Mouse (Mus musculus) lung, postnatal 0 days (tissue): ENCODE measurements around the gene Olfr1196. TPM values are rescaled to one million over a fixed set of nuclear protein-coding genes. Genes with fewer than 3 reads are reported as not detected.
"Not testable (repeated sequence)": the region's sequence is repeated elsewhere in the genome, so short reads cannot be mapped to it uniquely, and the experiment has no call there.

Source experiments
- ATAC-seq: fragments of 200-750 bp; cut with Nextera tagmentation; 2 replicates; pipeline ENCODE4 v1.8.0; 2017; ENCODE audit warnings: moderate library complexity
- DNase-seq: peaks from one replicate; pipeline ENCODE4 v3.0.0-alpha.2; 2016; ENCODE audit warnings: low spot score
- H3K27ac ChIP-seq: fragments of 300-500 bp; sonication (generic); 2 replicates; pipeline ENCODE4 v1.5.1; 2014; ENCODE audit warnings: antibody characterized with exemption, mild to moderate bottlenecking, low read length, mixed read lengths
- H3K27me3 ChIP-seq: fragments of 300-500 bp; sonication (generic); replicated peaks from 2 replicates; pipeline ENCODE4 v1.6.1; 2014; ENCODE audit warnings: low read length, mixed read lengths; ENCODE audit not compliant: insufficient read depth
- H3K36me3 ChIP-seq: fragments of 300-500 bp; sonication (generic); 2 replicates; pipeline ENCODE4 v1.6.1; 2014; ENCODE audit warnings: low read length, mixed read lengths; ENCODE audit not compliant: insufficient read depth
- H3K4me1 ChIP-seq: fragments of 300-500 bp; sonication (generic); 2 replicates; pipeline ENCODE4 v1.6.1; 2014; ENCODE audit warnings: antibody characterized with exemption, low read depth, low read length, mixed read lengths; ENCODE audit not compliant: insufficient read depth
- H3K4me2 ChIP-seq: fragments of 300-500 bp; sonication (generic); replicated peaks from 2 replicates; pipeline ENCODE4 v1.6.1; 2014; ENCODE audit warnings: low read depth, mild to moderate bottlenecking, low read length, moderate library complexity, mixed read lengths
- H3K4me3 ChIP-seq: fragments of 300-500 bp; sonication (generic); 2 replicates; pipeline ENCODE4 v1.5.1; 2014; ENCODE audit warnings: low read depth, low read length
- H3K9ac ChIP-seq: fragments of 300-500 bp; sonication (generic); replicated peaks from 2 replicates; pipeline ENCODE4 v1.6.1; 2014; ENCODE audit warnings: low read depth, mild to moderate bottlenecking
- H3K9me3 ChIP-seq: fragments of 300-500 bp; sonication (generic); 2 replicates; pipeline ENCODE4 v1.6.1; 2016; ENCODE audit warnings: low read length, mixed read lengths
- CTCF ChIP-seq: IDR thresholded peaks from 2 replicates; pipeline ENCODE4 v1.5.1; 2016; ENCODE audit warnings: antibody characterized with exemption, mild to moderate bottlenecking
- EP300 ChIP-seq: IDR thresholded peaks from 2 replicates; pipeline ENCODE4 v1.6.1; 2016; ENCODE audit warnings: antibody characterized with exemption, mild to moderate bottlenecking, control low read depth
- WGBS: fragments of 180-500 bp; shearing (Covaris S2); extraction: QIAGEN DNeasy Blood & Tissue Kit; methylation state at CpG from one replicate; pipeline ENCODE4 v1.1.7; 2014; 5-methylcytosine and 5-hydroxymethylcytosine counted together
- polyA plus RNA-seq: library from polyadenylated mRNA; unstranded; fragments of >200 nt; fragmentation: Nextera tagmentation; extraction: Ambion mirVana; gene quantifications from 2 replicates; pipeline ENCODE4 v1.2.1, GENCODE M21; 2015

Gene Olfr1196
- polyA plus RNA-seq, result not detected in 2 replicates

- no peak within 1 kb of the TSS for H3K4me3 ChIP-seq
- no peak within 1 kb of the TSS for H3K27ac ChIP-seq
- H3K4me2 ChIP-seq, result no peak within 1 kb of the TSS
- no peak within 1 kb of the TSS for H3K9ac ChIP-seq
- H3K27me3 ChIP-seq, result no peaks in the 10 kb centered on the region
- WGBS, result 71% methylated on average over 2 of the region's 2 CpGs
- H3K36me3 ChIP-seq, result no peaks in the 10 kb centered on the region
- DNase-seq, result no peak
- TF ChIP-seq CTCF (no peak), EP300 (no peak)
- no peaks in the 10 kb centered on the region for H3K9me3 ChIP-seq
- H3K4me1 ChIP-seq, result no peaks in the 10 kb centered on the region
- no peak for ATAC-seq
Measured at GRCm38 (mm10) chr2:88704497-88704896, at the start of gene Olfr1196. Gene Olfr1196, minus strand, starts transcription at chr2:88704597.

- TF ChIP-seq CTCF, result no peak
- no peak for TF ChIP-seq EP300
- H3K36me3 ChIP-seq, result no peaks in the 10 kb centered on the region
- H3K27me3 ChIP-seq, result no peaks in the 10 kb centered on the region
- no peaks in the 10 kb centered on the region for H3K4me1 ChIP-seq
- H3K9me3 ChIP-seq, result no peaks in the 10 kb centered on the region
- no peak within 1 kb of the TSS for H3K4me2 ChIP-seq
- no peak for DNase-seq
- no peak for ATAC-seq
- no peak within 1 kb of the TSS for H3K9ac ChIP-seq
- no peak within 1 kb of the TSS for H3K27ac ChIP-seq
- H3K4me3 ChIP-seq, result no peak within 1 kb of the TSS
- WGBS, result 84% methylated on average over 2 of the region's 2 CpGs
Measured at GRCm38 (mm10) chr2:88751270-88751669, 46.9 kb upstream of the Olfr1196 start, which contains the start of gene Olfr1198. Gene Olfr1198, minus strand, starts transcription at chr2:88751370.

- no peak overlapping the region for H3K27ac ChIP-seq
- H3K4me1 ChIP-seq, result no peaks in the 10 kb centered on the region
- DNase-seq (no peak), ATAC-seq (no peak)
- 67% methylated on average over 3 of the region's 3 CpGs for WGBS
- no peak overlapping the region for H3K9ac ChIP-seq
- H3K4me2 ChIP-seq, result no peak overlapping the region
- no peak for TF ChIP-seq CTCF
- TF ChIP-seq EP300, result no peak
- no peaks in the 10 kb centered on the region for H3K36me3 ChIP-seq
- no peaks in the 10 kb centered on the region for H3K9me3 ChIP-seq
- no peaks in the 10 kb centered on the region for H3K27me3 ChIP-seq
- H3K4me3 ChIP-seq, result no peak overlapping the region
Measured at GRCm38 (mm10) chr2:88743379-88743778, 39.0 kb upstream of the Olfr1196 start.

- Histone ChIP-seq H3K9ac (no peak within 1 kb of the TSS), H3K4me1 (no peaks in the 10 kb centered on the region), H3K27ac (no peak within 1 kb of the TSS), H3K36me3 (no peaks in the 10 kb centered on the region), H3K27me3 (no peaks in the 10 kb centered on the region), H3K4me2 (no peak within 1 kb of the TSS), H3K4me3 (no peak within 1 kb of the TSS), H3K9me3 (no peaks in the 10 kb centered on the region)
- 73% methylated on average over 1 of the region's 1 CpGs for WGBS
- DNase-seq (no peak), ATAC-seq (no peak)
- no peak for TF ChIP-seq EP300
- no peak for TF ChIP-seq CTCF
Measured at GRCm38 (mm10) chr2:88732266-88732665, 27.9 kb upstream of the Olfr1196 start, which contains the start of gene Olfr1197. Gene Olfr1197, minus strand, starts transcription at chr2:88732366.

DNA sequence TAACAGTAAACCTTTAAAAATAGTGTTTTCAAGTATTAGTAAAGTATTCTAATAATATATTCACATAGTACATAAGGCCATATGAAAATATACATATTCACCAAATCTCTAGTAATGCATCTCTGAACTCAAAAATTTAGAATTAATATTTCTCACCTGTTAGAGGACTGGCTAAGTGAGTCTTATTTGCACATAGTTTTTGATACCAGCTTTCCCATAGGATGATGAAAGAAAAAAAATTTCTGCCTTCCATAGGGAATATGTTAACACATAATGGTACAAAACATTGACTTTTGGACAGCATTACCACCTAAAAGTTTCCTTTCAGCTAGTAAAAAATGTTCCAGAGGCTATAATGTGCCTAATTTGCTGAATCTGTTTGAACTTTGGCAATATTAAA is 15.3 kb downstream of the Olfr1196 start, which contains the start of gene Olfr1195:
Gene Olfr1195, minus strand, starts transcription at position 101 of the 400 bp plus-strand sequence.
- no peak for ATAC-seq
- Histone ChIP-seq H3K27ac (no peak within 1 kb of the TSS), H3K36me3 (no peaks in the 10 kb centered on the region), H3K27me3 (no peaks in the 10 kb centered on the region), H3K9ac (no peak within 1 kb of the TSS), H3K4me1 (no peaks in the 10 kb centered on the region), H3K4me3 (no peak within 1 kb of the TSS), H3K9me3 (no peaks in the 10 kb centered on the region), H3K4me2 (no peak within 1 kb of the TSS)
- DNase-seq, result no peak
- no peak for TF ChIP-seq CTCF
- no peak for TF ChIP-seq EP300

- not testable (repeated sequence) for H3K36me3 ChIP-seq, H3K4me1 ChIP-seq, DNase-seq, H3K4me3 ChIP-seq, H3K4me2 ChIP-seq, H3K27ac ChIP-seq, H3K9me3 ChIP-seq, H3K9ac ChIP-seq, ATAC-seq, H3K27me3 ChIP-seq
Measured at GRCm38 (mm10) chr2:88675328-88675727, 29.1 kb downstream of the Olfr1196 start, which contains the start of gene Olfr1193. Gene Olfr1193, plus strand, starts transcription at chr2:88675628.

GRCm38 (mm10) chr2:88648209-88648608 is 56.2 kb downstream of the Olfr1196 start, which contains the start of gene Olfr1192-ps1:
Gene Olfr1192-ps1, plus strand, starts transcription at chr2:88648509.
- DNase-seq (no peak), ATAC-seq (no peak)
- Histone ChIP-seq H3K27me3 (no peaks in the 10 kb centered on the region), H3K27ac (no peak within 1 kb of the TSS), H3K4me2 (no peak within 1 kb of the TSS), H3K36me3 (no peaks in the 10 kb centered on the region), H3K9ac (no peak within 1 kb of the TSS), H3K9me3 (no peaks in the 10 kb centered on the region), H3K4me3 (no peak within 1 kb of the TSS), H3K4me1 (no peaks in the 10 kb centered on the region)
- 35% methylated on average over 1 of the region's 1 CpGs for WGBS
- TF ChIP-seq EP300, result no peak
- no peak for TF ChIP-seq CTCF

Other genes with a start within 250 kb of the Olfr1196 start
- not detected in 2 replicates for gene Olfr1183, start 249.7 kb downstream of the Olfr1196 start, polyA plus RNA-seq
- not detected in 2 replicates for gene Olfr1184, start 221.0 kb downstream of the Olfr1196 start, polyA plus RNA-seq
- gene Olfr1185-ps1, start 211.3 kb downstream of the Olfr1196 start, polyA plus RNA-seq, result not detected in 2 replicates
- gene Olfr1186, start 186.0 kb downstream of the Olfr1196 start, polyA plus RNA-seq, result not detected in 2 replicates
- not detected in 2 replicates for gene Olfr1188, start 147.7 kb downstream of the Olfr1196 start, polyA plus RNA-seq
- not detected in 2 replicates for gene Olfr1189, start 118.1 kb downstream of the Olfr1196 start, polyA plus RNA-seq
- not detected in 2 replicates for gene Olfr1191-ps1, start 64.1 kb downstream of the Olfr1196 start, polyA plus RNA-seq
- gene Olfr1192-ps1, start 56.1 kb downstream of the Olfr1196 start, polyA plus RNA-seq, result not detected in 2 replicates
- gene Olfr1193, start 29.0 kb downstream of the Olfr1196 start, polyA plus RNA-seq, result not detected in 2 replicates
- gene Olfr1195, start 15.4 kb downstream of the Olfr1196 start, polyA plus RNA-seq, result not detected in 2 replicates
- not detected in 2 replicates for gene Olfr1197, start 27.8 kb upstream of the Olfr1196 start, polyA plus RNA-seq
- not detected in 2 replicates for gene Olfr1198, start 46.8 kb upstream of the Olfr1196 start, polyA plus RNA-seq
- not detected in 2 replicates for gene Olfr1199, start 55.9 kb upstream of the Olfr1196 start, polyA plus RNA-seq
- gene Olfr1200, start 65.9 kb upstream of the Olfr1196 start, polyA plus RNA-seq, result not detected in 2 replicates
- gene Olfr1201, start 88.4 kb upstream of the Olfr1196 start, polyA plus RNA-seq, result not detected in 2 replicates
- not detected in 2 replicates for gene Olfr1202, start 109.9 kb upstream of the Olfr1196 start, polyA plus RNA-seq
- not detected in 2 replicates for gene Olfr1205, start 125.1 kb upstream of the Olfr1196 start, polyA plus RNA-seq
- gene Olfr1204, start 144.7 kb upstream of the Olfr1196 start, polyA plus RNA-seq, result not detected in 2 replicates
- not detected in 2 replicates for gene Olfr1206, start 158.6 kb upstream of the Olfr1196 start, polyA plus RNA-seq
- gene Olfr1208, start 197.7 kb upstream of the Olfr1196 start, polyA plus RNA-seq, result not detected in 2 replicates
- not detected in 2 replicates for gene Olfr1209, start 210.6 kb upstream of the Olfr1196 start, polyA plus RNA-seq
- gene Olfr1211, start 233.5 kb upstream of the Olfr1196 start, polyA plus RNA-seq, result not detected in 2 replicates
- not detected in 2 replicates for gene Olfr1212, start 249.4 kb upstream of the Olfr1196 start, polyA plus RNA-seq